12 mouse cellular contexts compared by ENCODE assay signal in the genomic region with DNA sequence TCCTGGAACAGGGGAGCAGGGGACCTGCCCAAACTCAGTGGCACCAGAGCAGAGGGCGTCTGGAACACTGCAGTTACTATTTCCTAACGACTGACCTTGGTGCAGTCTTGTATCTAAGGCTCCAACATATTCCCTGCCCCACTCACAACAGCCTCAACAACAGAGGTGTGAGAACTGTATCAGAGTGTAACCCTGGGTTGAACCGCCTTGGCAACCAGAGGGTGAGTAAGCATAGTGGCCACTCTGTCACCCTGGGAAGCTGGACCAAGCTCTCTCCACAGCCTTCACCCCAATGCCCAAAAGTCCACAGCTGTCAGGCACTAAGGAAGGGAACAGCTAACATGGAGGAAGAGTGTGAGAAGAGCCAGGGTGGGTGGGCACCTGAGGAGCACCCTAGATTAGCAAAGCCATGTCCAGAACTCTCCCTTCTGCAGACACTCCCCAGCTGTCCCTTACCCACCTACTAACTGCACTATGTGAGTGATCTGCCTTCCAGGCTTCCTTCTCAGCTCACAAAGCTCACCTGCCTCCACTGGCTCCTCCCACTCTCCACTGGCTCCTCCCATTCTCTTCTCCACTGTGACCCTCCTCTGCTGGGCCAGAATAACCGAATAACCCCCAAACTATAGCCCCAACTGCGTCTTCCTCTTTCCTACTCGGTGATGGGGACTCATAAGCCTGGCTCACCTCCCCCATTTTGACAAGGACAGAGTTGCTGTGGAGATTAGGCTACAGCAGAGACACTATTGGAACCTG.
A peak's percentile ranks its signal among the peaks of the same experiment; 100 is the strongest.
DNase-seq lines count a peak whose midpoint lies in the region; ATAC-seq and TF ChIP-seq lines count a peak whose summit lies in the region.
"Had no signal": no experiment of that assay in that cellular context is flagged by ENCODE, and none has a peak within 500 bp of the region (broad histone marks: within the 10 kb centered on the region; RNA-seq: fewer than 3 reads in every experiment).

No protein-coding gene starts in this region.

- H3K27me3 ChIP-seq in heart, postnatal 0 days (ENCODE audit: control insufficient read depth, insufficient read depth, low read length): no peaks in the 10 kb centered on the region
- H3K27me3 ChIP-seq in liver, embryonic 15.5 days: no peaks in the 10 kb centered on the region
- H3K27me3 ChIP-seq: hindbrain, embryonic 13.5 days had no signal

- intact Hi-C loops in heart, postnatal 14 days (cut with DNase I): no loop called here

- TF ChIP-seq CTCF in heart, postnatal 0 days (IDR thresholded peaks at IDR 0.05; ENCODE audit: low read depth): no peak

- TF ChIP-seq EP300 in heart, postnatal 0 days (IDR thresholded peaks at IDR 0.05; ENCODE audit: low read depth): no peak

- H3K27ac ChIP-seq in heart, postnatal 0 days (ENCODE audit: low read depth): peak overlapping the region; percentile 41
- 0 out of 2 replicates have a peak overlapping the region, but pooled peaks have one; percentile 9 for H3K27ac ChIP-seq in liver, embryonic 15.5 days (replicated peaks)
- H3K27ac ChIP-seq: forebrain, embryonic 10.5 days; hindbrain, embryonic 13.5 days had no signal

- no peaks in the 10 kb centered on the region for H3K9me3 ChIP-seq in heart, postnatal 0 days (replicated peaks; ENCODE audit: control insufficient read depth, low read length)
- no peaks in the 10 kb centered on the region for H3K9me3 ChIP-seq in liver, embryonic 15.5 days (replicated peaks)
- H3K9me3 ChIP-seq: forebrain, embryonic 10.5 days; hindbrain, embryonic 13.5 days had no signal

- no peak for ATAC-seq in heart, postnatal 0 days (ENCODE audit: insufficient read depth, low read depth)
- peak; percentile 6; the same call in 1 of the 2 replicates for ATAC-seq in liver, embryonic 15.5 days (ENCODE audit: insufficient read depth)

- no peak overlapping the region for H3K4me3 ChIP-seq in heart, postnatal 0 days (ENCODE audit: low read depth, low read length)
- no peak overlapping the region for H3K4me3 ChIP-seq in liver, embryonic 15.5 days (replicated peaks)
- H3K4me3 ChIP-seq: forebrain, embryonic 10.5 days; hindbrain, embryonic 13.5 days had no signal

- H3K4me2 ChIP-seq in heart, postnatal 0 days (ENCODE audit: low read depth, low read length): no peak overlapping the region
- no peak overlapping the region for H3K4me2 ChIP-seq in liver, embryonic 15.5 days
- H3K4me2 ChIP-seq: hindbrain, embryonic 13.5 days had no signal

- no peak for DNase-seq in heart, postnatal 0 days (ENCODE audit: low spot score)
- no peak for DNase-seq in heart, postnatal 14 days
- peak; percentile 29 for DNase-seq in CD4-positive, CD25-positive, alpha-beta regulatory T cell, adult 2 months (ENCODE audit: low read depth, low spot score)
- DNase-seq in adipocyte (ENCODE audit: low spot score): peak; percentile 66
- DNase-seq in cerebellum, adult 18-20 months: no peak
- no peak for DNase-seq in cerebellum, postnatal 36 days
- no peak for DNase-seq in testis, postnatal 14 days (ENCODE audit: low spot score)
- DNase-seq: gastrocnemius, postnatal 10 days; retina, postnatal 1 day had no signal

- H3K9ac ChIP-seq in heart, postnatal 0 days (replicated peaks; ENCODE audit: low read depth, low read length): no peak overlapping the region
- H3K9ac ChIP-seq in liver, embryonic 15.5 days: no peak overlapping the region
- H3K9ac ChIP-seq: hindbrain, embryonic 13.5 days had no signal

- peaks cover 63% of the 10 kb centered on the region for H3K4me1 ChIP-seq in heart, postnatal 0 days (ENCODE audit: control insufficient read depth, insufficient read depth)
- H3K4me1 ChIP-seq in liver, embryonic 15.5 days (replicated peaks): peaks cover 46% of the 10 kb centered on the region

- WGBS in heart, postnatal 0 days: 61% methylated on average over 6 of the region's 6 CpGs
- 39% methylated on average over 6 of the region's 6 CpGs for WGBS in liver, embryonic 15.5 days (ENCODE audit: insufficient replicate concordance)

- 0 out of 2 replicates have a peak, but pooled peaks cover 4% of the 10 kb centered on the region for H3K36me3 ChIP-seq in heart, postnatal 0 days (replicated peaks; ENCODE audit: control insufficient read depth, insufficient read depth, low read length)
- H3K36me3 ChIP-seq in liver, embryonic 15.5 days (replicated peaks): peaks cover 15% of the 10 kb centered on the region
- H3K36me3 ChIP-seq: hindbrain, embryonic 13.5 days had no signal

Comparison
In these comparisons a context has a peak if more than half of its experiments do, and no peak if none do; other contexts are left out.
1. DNase-seq: peak in CD4-positive, CD25-positive, alpha-beta regulatory T cell, adult 2 months (single experiment) and adipocyte (single experiment); none in heart, postnatal 0 days (single experiment), heart, postnatal 14 days (0 of 2), cerebellum, adult 18-20 months (0 of 2), cerebellum, postnatal 36 days (0 of 2) and testis, postnatal 14 days (single experiment).